In genomic region chr2:27207126-27207525, GRCm38 (mm10) we compare ENCODE assay signal across 14 mouse cellular contexts. TPM values are rescaled to one million over a fixed set of nuclear protein-coding genes. Genes with fewer than 3 reads are reported as not detected.
DNase-seq lines count a peak whose midpoint lies in the region; ATAC-seq and TF ChIP-seq lines count a peak whose summit lies in the region.
"Had no signal": no experiment of that assay in that cellular context is flagged by ENCODE, and none has a peak within 500 bp of the region (broad histone marks: within the 10 kb centered on the region; RNA-seq: fewer than 3 reads in every experiment).

No protein-coding gene starts in this region.

- no peak overlapping the region for H3K4me3 ChIP-seq in layer of hippocampus, adult 2 months
- H3K4me3 ChIP-seq in heart, postnatal 0 days (ENCODE audit: low read depth, low read length), result no peak overlapping the region
- H3K4me3 ChIP-seq in lung, embryonic 16.5 days (ENCODE audit: low read length), result no peak overlapping the region
- H3K4me3 ChIP-seq in midbrain, embryonic 16.5 days (ENCODE audit: low read depth, low read length), result no peak overlapping the region
- H3K4me3 ChIP-seq: embryonic facial prominence, embryonic 13.5 days; limb, embryonic 12.5 days had no signal

- H3K9ac ChIP-seq in heart, postnatal 0 days (replicated peaks; ENCODE audit: low read depth, low read length), result no peak overlapping the region
- H3K9ac ChIP-seq in lung, embryonic 16.5 days (ENCODE audit: low read length), result no peak overlapping the region
- H3K9ac ChIP-seq in midbrain, embryonic 16.5 days (ENCODE audit: low read depth, low read length), result no peak overlapping the region
- H3K9ac ChIP-seq: embryonic facial prominence, embryonic 13.5 days; limb, embryonic 12.5 days had no signal

- ATAC-seq in heart, postnatal 0 days (ENCODE audit: insufficient read depth, low read depth), result no peak
- ATAC-seq in lung, embryonic 16.5 days (ENCODE audit: low read depth), result no peak
- ATAC-seq in midbrain, embryonic 16.5 days, result no peak
- ATAC-seq: CD4-positive, CD25-positive, alpha-beta regulatory T cell, adult 4 months had no signal

- no peak for TF ChIP-seq CTCF in layer of hippocampus, adult 2 months (conservative IDR thresholded peaks at IDR 0.05)
- TF ChIP-seq CTCF in heart, postnatal 0 days (IDR thresholded peaks at IDR 0.05; ENCODE audit: low read depth), result no peak

- DNase-seq in layer of hippocampus, adult 2 months (ENCODE audit: low spot score in 2 of 2), result no peak
- DNase-seq in layer of hippocampus, postnatal 25 days (ENCODE audit: extremely low spot score in 1 of 2, low spot score in 1 of 2), result no peak
- peak; percentile 35 for DNase-seq in gastrocnemius, postnatal 10 days
- no peak for DNase-seq in heart, postnatal 0 days (ENCODE audit: low spot score)
- DNase-seq in thymus, postnatal 4 days, result no peak
- DNase-seq in frontal cortex, postnatal 10 days (ENCODE audit: low spot score in 2 of 2), result no peak
- DNase-seq: retina, postnatal 1 day; thymus, adult 2 months had no signal

- peak overlapping the region; percentile 85 for H3K27ac ChIP-seq in layer of hippocampus, adult 2 months
- H3K27ac ChIP-seq in heart, postnatal 0 days (ENCODE audit: low read depth), result peak overlapping the region; percentile 94
- peak overlapping the region; percentile 89 for H3K27ac ChIP-seq in lung, embryonic 16.5 days (ENCODE audit: low read length)
- H3K27ac ChIP-seq in midbrain, embryonic 16.5 days (ENCODE audit: low read length), result no peak overlapping the region
- H3K27ac ChIP-seq: embryonic facial prominence, embryonic 13.5 days; limb, embryonic 12.5 days had no signal

- 75% methylated on average over 5 of the region's 5 CpGs for WGBS in heart, postnatal 0 days
- WGBS in lung, embryonic 16.5 days, result 92% methylated on average over 5 of the region's 5 CpGs
- WGBS in midbrain, embryonic 16.5 days, result 86% methylated on average over 5 of the region's 5 CpGs

- H3K27me3 ChIP-seq in heart, postnatal 0 days (ENCODE audit: control insufficient read depth, insufficient read depth, low read length), result no peaks in the 10 kb centered on the region
- H3K27me3 ChIP-seq in lung, embryonic 16.5 days (ENCODE audit: control insufficient read depth, insufficient read depth, low read depth, low read length), result no peaks in the 10 kb centered on the region
- no peaks in the 10 kb centered on the region for H3K27me3 ChIP-seq in midbrain, embryonic 16.5 days (ENCODE audit: control insufficient read depth, insufficient read depth, low read depth, low read length)
- H3K27me3 ChIP-seq: embryonic facial prominence, embryonic 13.5 days; limb, embryonic 12.5 days had no signal

- H3K4me1 ChIP-seq in heart, postnatal 0 days (ENCODE audit: control insufficient read depth, insufficient read depth), result peaks cover 86% of the 10 kb centered on the region
- peaks cover 31% of the 10 kb centered on the region for H3K4me1 ChIP-seq in lung, embryonic 16.5 days (replicated peaks; ENCODE audit: control insufficient read depth, insufficient read depth, low read length)
- no peaks in the 10 kb centered on the region for H3K4me1 ChIP-seq in midbrain, embryonic 16.5 days (ENCODE audit: control insufficient read depth, insufficient read depth, low read length)

- H3K9me3 ChIP-seq in heart, postnatal 0 days (replicated peaks; ENCODE audit: control insufficient read depth, low read length), result no peaks in the 10 kb centered on the region
- H3K9me3 ChIP-seq in lung, embryonic 16.5 days (ENCODE audit: control insufficient read depth, low read length), result no peaks in the 10 kb centered on the region
- H3K9me3 ChIP-seq in midbrain, embryonic 16.5 days (replicated peaks; ENCODE audit: control insufficient read depth, low read length, poor library complexity, severe bottlenecking), result no peaks in the 10 kb centered on the region
- H3K9me3 ChIP-seq: embryonic facial prominence, embryonic 13.5 days; limb, embryonic 12.5 days had no signal

- no peak overlapping the region for H3K4me2 ChIP-seq in heart, postnatal 0 days (ENCODE audit: low read depth, low read length)
- no peak overlapping the region for H3K4me2 ChIP-seq in lung, embryonic 16.5 days (ENCODE audit: low read depth, low read length)
- no peak overlapping the region for H3K4me2 ChIP-seq in midbrain, embryonic 16.5 days (ENCODE audit: low read length)
- H3K4me2 ChIP-seq: embryonic facial prominence, embryonic 13.5 days; limb, embryonic 12.5 days had no signal

- no peak for TF ChIP-seq EP300 in heart, postnatal 0 days (IDR thresholded peaks at IDR 0.05; ENCODE audit: low read depth)

- no peaks in the 10 kb centered on the region for H3K36me3 ChIP-seq in heart, postnatal 0 days (replicated peaks; ENCODE audit: control insufficient read depth, insufficient read depth, low read length)
- H3K36me3 ChIP-seq in lung, embryonic 16.5 days (ENCODE audit: control insufficient read depth, insufficient read depth, low read length), result no peaks in the 10 kb centered on the region
- no peaks in the 10 kb centered on the region for H3K36me3 ChIP-seq in midbrain, embryonic 16.5 days (ENCODE audit: control insufficient read depth, insufficient read depth, low read length)
- H3K36me3 ChIP-seq: embryonic facial prominence, embryonic 13.5 days; limb, embryonic 12.5 days had no signal

RNA-seq across cellular contexts. Expression of gene Sardh, which starts 41.0 kb away (rescaled TPM):
- total RNA-seq in layer of hippocampus, adult 2 months (2021), result 1 to 10 TPM; 5.3 to 6.3 TPM
- 10 to 100 TPM in 1 of 2 experiments, 1 to 10 TPM in 1; 9.8 to 11.0 TPM for total RNA-seq in layer of hippocampus, postnatal 25 days (2021)
- total RNA-seq in gastrocnemius, postnatal 10 days (2021), result 1 to 10 TPM; 5.2 to 7.8 TPM
- total RNA-seq in heart, postnatal 0 days (2014; rRNA removed; ENCODE audit: low replicate concordance), result 31.6 and 46.8 TPM in 2 replicates
- 18.1 and 20.7 TPM in 2 replicates for polyA plus RNA-seq in heart, postnatal 0 days (2015; fragmentation: Nextera tagmentation; extraction: Ambion mirVana)
- polyA plus RNA-seq in lung, embryonic 16.5 days (2015; fragmentation: Nextera tagmentation; extraction: Ambion mirVana), result 24.3 and 32.0 TPM in 2 replicates
- 4.8 and 5.1 TPM in 2 replicates for polyA plus RNA-seq in midbrain, embryonic 16.5 days (2015; fragmentation: Nextera tagmentation; extraction: Ambion mirVana)
- total RNA-seq: monocyte, adult 5-6 weeks had no signal

RNA-seq across cellular contexts. Expression of gene Dbh, which starts 42.1 kb away (rescaled TPM):
- total RNA-seq in layer of hippocampus, adult 2 months (2021), result 1 to 10 TPM in 1 of 2 experiments, under 1 TPM in 1; 0.46 to 1.4 TPM
- total RNA-seq in layer of hippocampus, postnatal 25 days (2021), result under 1 TPM; 0.54 TPM
- under 1 TPM; 0.14 to 0.23 TPM for total RNA-seq in gastrocnemius, postnatal 10 days (2021)
- total RNA-seq in heart, postnatal 0 days (2014; rRNA removed; ENCODE audit: low replicate concordance), result not detected in 2 replicates
- polyA plus RNA-seq in heart, postnatal 0 days (2015; fragmentation: Nextera tagmentation; extraction: Ambion mirVana), result 1.7 TPM in 2 replicates
- 0.54 and 0.84 TPM in 2 replicates for polyA plus RNA-seq in lung, embryonic 16.5 days (2015; fragmentation: Nextera tagmentation; extraction: Ambion mirVana)
- 0.36 and 0.88 TPM in 2 replicates for polyA plus RNA-seq in midbrain, embryonic 16.5 days (2015; fragmentation: Nextera tagmentation; extraction: Ambion mirVana)
- total RNA-seq: monocyte, adult 5-6 weeks had no signal
- polyA plus RNA-seq: CD4-positive, CD25-positive, alpha-beta regulatory T cell, adult 4 months had no signal
